Mouse (Mus musculus) retina, postnatal 7 days (tissue): ENCODE results near the gene Irak4.

Experiments used
- DNase-seq: peaks from one replicate; pipeline ENCODE4 v3.0.0-alpha.2; 2012; ENCODE audit warnings: low read depth, low spot score

Gene Irak4

GRCm38 (mm10) chr15:94620909-94621308 lies 77.5 kb downstream of the Irak4 start:
- DNase-seq: no peak

GRCm38 (mm10) chr15:94628463-94628829 lies 85.0 kb downstream of the Irak4 start:
- no peak for DNase-seq

- DNase-seq: peak; percentile 21
These were observed 85.6 kb downstream of the Irak4 start, which contains the start of gene Tmem117 for GRCm38 (mm10) chr15:94628830-94629601. Gene Tmem117 (plus strand): TSS chr15:94629232.

- DNase-seq: no peak
These were observed 87.1 kb downstream of the Irak4 start for GRCm38 (mm10) chr15:94630553-94630952.
